Mouse (Mus musculus) ES-Bruce4 (cell line): Measurements from ENCODE around the gene Srsf12.
A peak's percentile ranks its signal among the peaks of the same experiment; 100 is the strongest.

Experiments
- CTCF ChIP-seq: IDR thresholded peaks from one replicate; pipeline ENCODE4 v1.8.1; 2011; ENCODE audit warnings: low read depth, low read length
- EP300 ChIP-seq: IDR thresholded peaks from 2 replicates; pipeline ENCODE4 v1.6.1; 2011; ENCODE audit warnings: low read depth, low read length; ENCODE audit not compliant: insufficient read depth
- POLR2A ChIP-seq: IDR thresholded peaks from one replicate; pipeline ENCODE4 v1.8.1; 2011; ENCODE audit warnings: low read length; ENCODE audit not compliant: insufficient read depth

DNA sequence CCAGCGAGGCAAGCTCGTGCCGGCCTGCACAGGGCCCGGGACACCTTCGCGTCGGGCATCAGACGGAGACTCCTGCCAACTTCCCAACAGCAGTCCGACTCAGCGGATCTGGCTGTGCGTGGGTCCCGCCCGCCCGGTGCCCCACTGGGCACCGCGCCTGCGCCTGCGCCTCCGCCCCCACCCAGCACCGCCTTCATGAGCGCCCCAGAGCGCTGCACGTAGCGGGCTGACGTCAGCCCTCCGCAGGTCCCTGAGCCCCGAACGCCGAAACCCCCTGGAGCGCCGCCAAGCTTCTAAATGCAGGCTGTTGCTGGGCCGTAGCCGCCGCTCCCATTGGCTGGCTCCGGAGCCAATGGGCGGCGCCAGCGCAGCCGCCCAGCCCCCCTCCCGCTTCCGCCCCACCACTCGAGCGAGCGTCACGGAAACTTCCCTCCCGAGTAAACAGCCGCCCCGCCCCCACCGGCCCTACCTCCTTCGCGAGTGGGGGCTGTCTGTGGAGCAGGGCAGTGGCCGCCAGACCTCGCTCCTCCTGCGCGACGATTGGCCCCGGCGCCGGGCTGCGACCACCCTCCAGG, 38.8 kb downstream of the Srsf12 start:
- TF ChIP-seq CTCF (no peak), POLR2A (peak; percentile 68), EP300 (no peak; the same call in none of the 2 replicates)
